Mouse (Mus musculus) cerebellum, adult 11 months (tissue): Measurements from ENCODE around the gene Celsr2.
A peak's percentile ranks its signal among the peaks of the same experiment; 100 is the strongest.

Experiments used
- DNase-seq: peaks from one replicate; pipeline ENCODE4 v3.0.0; 2022

Celsr2 gene

DNA sequence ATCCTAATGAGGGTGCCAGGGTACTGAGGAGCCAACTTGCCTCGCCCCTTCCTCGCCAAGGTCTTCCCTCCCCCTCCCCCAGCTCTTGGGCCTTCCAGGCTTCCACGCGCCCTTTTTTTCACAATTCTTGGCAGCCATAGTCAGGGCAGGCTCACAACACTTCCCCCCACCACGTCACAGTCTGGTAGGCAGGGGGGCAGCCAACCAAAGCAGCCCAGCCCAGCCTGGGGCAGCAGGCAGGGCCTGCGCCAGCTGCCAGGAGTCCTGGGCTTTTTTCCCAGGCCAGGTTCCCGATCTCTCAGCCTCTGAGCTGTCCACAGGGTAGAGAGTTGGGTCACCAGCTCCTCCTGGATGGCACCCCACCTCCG lies 3.6 kb downstream of the Celsr2 start:
- DNase-seq: peak; percentile 70

DNA sequence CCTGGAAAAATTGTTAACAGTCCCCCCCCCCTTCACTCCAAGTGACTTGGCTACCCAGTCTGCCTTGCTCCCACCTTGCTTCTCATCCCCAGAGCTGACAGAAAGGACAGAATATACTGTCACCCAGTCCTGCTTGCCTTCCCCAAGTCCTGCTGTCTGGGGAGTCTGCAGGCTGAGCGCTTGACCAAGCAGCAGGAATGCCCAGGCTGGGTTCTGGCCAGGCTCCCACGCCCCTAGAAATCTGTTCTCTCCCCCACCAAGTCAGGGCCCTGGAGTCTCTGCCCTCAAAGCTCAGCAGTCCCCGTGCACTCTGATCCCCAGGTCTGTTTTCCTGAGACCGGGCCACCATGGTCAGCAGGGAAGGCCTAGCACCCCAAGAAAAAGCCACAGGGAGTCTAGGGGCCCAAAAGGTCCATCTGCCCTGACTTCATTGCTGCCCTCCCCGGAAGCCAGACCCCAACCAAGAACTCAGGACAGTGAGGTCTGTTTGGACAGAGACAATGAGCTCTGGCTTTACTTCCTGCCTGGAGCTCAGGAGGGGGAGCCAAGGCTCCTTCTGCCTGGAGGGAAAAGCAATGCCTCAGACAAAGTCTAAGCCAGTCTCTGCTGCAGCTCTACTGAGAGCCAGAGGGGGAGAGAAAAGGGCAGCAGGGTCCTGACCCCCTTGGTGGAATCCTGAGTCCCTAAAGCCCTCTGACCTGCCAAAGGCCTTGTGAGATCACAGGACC lies 4.2 kb downstream of the Celsr2 start:
- DNase-seq: no peak

DNA sequence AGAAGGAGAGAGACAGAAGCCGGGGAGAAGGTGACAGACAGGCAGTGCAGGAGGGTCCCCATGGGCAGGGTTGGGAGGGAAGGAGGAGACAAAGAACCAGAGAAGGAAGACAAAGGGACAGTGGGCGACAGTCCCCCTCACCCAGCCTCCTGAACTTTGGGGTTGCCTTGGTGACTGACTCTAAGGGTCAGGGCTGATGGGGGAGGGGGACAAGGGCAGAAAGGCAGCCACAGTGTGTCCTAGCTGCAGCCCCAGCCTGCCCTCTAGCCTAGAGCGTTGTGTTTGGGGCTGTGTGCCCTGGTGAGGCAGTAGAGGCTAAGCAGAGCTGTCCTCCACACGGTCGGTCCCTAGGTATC lies 5.0 kb downstream of the Celsr2 start:
- no peak for DNase-seq

DNA sequence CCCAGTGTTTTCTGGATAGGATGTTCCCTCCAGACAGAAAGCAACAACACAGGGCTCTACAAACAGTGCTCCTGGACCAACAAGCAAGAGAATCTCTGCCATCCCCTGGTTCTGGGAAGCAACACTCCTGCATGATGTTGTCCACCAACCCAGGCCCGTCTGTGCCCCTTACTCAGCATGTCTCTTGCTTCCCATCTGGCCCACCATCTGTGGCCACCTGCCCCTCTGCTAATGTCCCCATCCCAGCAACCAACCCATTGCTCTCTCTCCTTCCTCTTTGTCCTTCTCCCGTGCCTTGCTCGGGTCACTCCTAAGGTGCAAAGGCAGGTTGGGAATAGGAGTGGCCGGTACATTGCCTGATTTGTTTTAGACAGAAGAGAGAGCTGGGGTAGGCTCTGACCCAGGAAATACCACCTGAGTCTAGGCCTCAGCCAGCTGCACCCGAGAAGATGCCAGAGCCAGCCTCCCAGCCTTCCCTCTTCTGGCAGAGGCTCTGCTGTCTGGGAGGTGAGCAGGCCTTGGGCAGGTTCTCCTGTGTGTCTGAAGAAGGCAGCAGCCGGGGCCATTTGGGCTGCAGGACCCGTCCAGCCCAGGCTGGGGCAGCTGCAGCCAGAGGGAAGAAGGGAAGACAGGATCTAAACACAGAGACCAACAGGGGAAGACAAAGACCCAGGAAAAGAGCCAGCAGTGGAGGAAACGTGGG lies 5.5 kb downstream of the Celsr2 start:
- peak; percentile 38 for DNase-seq

- no peak for DNase-seq
Observed at GRCm38 (mm10) chr3:108408517-108409008, 6.8 kb downstream of the Celsr2 start.

DNA sequence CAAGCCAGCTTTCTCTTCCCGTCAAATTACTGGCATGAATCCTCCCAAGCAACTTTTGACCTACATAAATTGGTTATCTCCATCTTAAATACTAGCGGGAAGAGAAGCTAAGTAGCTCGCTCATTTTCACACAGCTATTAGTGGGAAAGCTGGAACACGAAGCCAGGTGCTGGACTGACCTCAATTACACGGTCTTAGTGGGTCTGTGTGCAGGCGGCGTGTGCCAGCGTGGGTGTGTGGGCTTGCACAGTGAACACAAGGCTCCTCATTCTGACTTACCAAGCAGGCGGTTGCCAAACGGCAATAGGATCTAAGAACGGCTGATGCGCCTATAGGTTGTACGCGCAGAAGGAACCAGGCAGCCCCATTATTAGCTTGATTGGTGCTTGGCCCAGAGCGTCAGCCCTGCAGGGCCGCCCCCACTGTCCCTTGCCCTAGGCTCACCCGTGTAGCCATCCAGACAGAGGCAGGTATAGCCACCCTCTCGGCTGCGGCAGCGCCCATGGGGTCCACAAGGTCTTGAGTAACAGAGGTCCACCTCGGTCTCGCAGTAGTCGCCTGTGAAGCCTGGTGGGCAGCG lies 9.0 kb downstream of the Celsr2 start:
- DNase-seq: no peak

- no peak for DNase-seq
Observed at GRCm38 (mm10) chr3:108405536-108406305, 9.6 kb downstream of the Celsr2 start.

DNA sequence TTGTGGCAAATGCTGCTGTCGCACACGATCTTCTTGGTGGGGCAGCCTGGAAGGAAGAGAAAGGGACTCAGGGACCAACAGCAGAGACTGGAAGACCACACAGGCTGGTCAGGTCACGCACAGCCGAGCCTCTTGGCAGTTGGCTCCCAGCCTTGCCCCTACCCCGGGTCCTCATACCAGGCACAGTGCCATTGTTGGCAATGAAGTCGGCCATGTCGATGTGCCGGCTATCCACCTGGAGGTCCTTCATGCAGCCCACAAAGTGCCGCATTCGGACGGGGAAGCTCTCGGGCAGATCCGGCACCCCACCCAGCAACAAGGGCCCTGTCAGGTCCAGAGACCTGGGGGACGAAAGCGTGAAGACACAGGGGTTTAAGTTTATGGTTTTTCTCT lies 12.8 kb downstream of the Celsr2 start:
- DNase-seq: peak; percentile 35

DNA sequence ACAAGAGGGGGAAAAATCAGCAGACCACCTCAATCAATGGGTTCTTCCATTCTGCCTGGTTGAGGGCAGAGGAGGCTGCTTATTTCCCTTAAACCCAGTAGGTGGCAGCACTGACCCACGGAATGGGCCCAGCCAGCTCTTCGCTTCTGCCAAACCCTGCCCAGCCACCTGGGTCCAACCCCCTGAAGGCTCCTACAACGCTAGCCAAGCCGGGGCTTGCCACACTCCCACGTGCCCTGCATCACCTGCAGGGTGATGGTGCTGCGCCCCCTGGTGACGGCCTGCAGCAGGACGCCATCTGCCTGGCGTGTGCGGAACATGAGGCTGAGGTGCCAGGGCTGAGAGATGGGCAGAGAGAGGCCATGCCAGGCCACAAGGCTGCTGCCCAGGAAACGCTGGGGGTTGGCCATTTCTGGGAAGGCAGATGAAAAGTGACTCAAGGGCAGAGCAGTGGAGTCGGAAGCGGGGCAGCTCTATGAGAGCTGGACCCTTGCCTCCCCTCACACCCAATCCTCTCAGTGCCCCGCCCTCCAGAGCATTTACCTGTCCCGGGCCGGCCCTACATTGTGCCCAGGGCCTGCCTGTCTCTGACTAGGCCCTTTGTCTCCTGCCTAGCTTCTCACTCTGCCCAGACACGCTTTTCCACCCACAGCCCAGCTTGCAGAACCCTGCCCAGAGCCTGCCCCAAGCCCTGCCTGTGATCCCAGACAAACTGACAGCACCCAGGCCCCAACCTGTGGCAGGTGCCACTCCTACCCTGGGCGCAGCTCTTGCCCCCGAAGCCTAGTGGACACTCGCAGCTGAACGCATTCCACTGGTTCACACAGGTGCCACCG lies 13.4 kb downstream of the Celsr2 start:
- DNase-seq: peak; percentile 96

GRCm38 (mm10) chr3:108400442-108400841 lies 14.9 kb downstream of the Celsr2 start:
- DNase-seq: no peak

DNA sequence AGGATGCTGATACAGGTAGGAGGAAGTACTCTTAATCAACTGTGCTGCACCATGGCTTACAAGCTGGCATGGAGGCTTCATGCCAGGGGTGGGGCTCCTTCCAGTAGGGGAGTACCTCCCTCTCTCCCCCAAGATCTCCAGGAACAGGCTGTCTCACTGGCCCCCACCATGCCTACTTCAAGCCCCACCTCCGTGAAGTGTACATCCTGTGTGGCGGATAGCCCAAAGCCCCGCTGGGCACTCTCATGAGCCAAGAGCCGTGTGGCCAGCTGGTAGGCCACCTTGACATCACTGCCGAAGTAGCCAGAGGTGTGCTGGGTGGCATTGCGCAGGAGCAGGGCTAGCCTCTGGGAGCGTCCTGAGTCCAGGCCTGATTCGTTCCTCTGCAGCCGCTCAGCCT lies 17.1 kb downstream of the Celsr2 start:
- DNase-seq: no peak

DNA sequence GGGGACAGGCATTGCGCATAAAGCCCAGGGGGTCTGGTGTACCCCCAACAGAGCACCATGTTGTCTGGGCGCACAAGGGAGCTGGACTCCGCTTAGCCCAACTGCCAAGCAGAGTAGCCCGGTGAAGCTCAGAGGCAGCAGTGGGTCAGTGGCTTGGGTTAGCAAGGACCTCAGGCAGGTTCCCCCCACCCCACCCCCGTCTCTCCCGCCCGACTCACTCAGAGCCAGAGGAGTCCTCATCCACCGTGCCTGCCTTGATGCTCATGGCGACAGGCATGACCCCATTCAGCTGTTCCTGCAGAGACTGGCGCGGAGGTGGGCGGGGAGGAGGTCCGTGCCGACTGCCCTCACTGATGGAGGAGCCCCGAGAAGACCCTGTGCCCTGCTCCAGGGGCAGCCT lies 22.6 kb downstream of the Celsr2 start:
- no peak for DNase-seq

GRCm38 (mm10) chr3:108392299-108392698 lies 23.1 kb downstream of the Celsr2 start:
- no peak for DNase-seq

GRCm38 (mm10) chr3:108389111-108389545 lies 26.2 kb downstream of the Celsr2 start:
- peak; percentile 93 for DNase-seq

GRCm38 (mm10) chr3:108386186-108386585 lies 29.2 kb downstream of the Celsr2 start:
- DNase-seq: no peak

DNA sequence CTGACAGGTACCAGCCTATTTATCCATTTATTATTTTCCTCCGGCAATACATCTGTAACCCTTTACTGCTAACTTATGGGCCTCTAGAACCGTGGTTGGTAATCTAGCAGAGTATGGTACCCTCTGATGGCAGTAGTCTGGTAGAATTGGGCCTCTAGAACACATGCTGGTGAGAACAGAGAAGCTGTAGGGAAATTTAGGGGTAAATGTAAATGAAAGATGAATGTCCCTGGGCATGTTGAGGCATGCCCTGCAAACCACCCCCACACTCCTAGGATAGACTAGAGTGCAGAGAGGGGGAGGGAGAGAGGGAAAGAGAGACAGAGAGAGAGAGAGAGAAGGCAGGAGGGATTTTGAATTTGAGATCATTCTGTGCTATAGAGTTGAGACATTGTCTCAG lies 30.9 kb downstream of the Celsr2 start:
- no peak for DNase-seq

- DNase-seq: peak; percentile 67
Observed at GRCm38 (mm10) chr3:108383485-108384354, 31.6 kb downstream of the Celsr2 start, which contains the start of gene Psrc1. Psrc1 (plus strand) TSS chr3:108383839.

DNA sequence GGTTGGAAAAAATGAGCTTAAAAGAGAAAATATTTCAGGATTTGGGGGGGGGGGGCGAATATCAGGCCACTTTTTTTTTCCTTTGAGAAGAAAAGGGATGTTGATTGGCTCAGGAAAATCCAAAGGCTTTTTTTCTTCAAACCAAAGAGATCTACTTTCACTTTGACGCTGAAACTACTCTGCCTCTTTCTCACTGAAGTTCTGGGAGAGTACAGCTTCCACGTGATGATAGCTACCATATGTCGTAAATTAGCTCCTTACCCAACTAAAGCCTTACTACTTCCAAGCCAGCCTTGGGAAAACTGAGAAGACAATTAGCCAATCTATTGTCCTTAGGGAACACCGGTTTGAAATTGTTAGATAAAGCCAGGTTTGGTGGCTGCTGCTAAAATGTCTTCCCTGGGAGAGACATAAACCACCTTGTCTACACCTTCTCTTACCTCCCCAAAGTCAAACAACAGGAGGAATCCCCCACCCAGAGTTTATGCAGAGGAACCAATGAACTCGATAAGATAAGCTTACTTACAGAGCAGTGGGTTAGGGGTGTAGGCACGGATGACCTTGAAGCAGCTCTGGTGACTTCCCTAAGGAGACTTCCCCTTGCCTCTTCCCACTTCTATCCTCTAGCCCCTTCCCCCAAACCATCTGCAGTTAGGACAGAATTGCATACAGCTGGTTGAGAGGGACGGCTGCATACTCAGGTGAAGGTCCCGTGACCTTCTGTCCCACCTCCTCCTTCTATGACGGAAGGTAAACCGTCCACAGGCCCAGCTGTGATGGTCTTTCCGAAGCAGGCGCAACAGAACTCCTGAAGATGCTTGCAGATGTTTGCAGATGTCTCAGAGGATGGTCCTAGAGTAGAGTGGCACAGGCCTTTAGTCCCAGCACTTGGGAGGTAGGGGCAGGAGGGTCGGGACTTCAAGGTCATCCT lies 33.1 kb downstream of the Celsr2 start:
- no peak for DNase-seq

DNA sequence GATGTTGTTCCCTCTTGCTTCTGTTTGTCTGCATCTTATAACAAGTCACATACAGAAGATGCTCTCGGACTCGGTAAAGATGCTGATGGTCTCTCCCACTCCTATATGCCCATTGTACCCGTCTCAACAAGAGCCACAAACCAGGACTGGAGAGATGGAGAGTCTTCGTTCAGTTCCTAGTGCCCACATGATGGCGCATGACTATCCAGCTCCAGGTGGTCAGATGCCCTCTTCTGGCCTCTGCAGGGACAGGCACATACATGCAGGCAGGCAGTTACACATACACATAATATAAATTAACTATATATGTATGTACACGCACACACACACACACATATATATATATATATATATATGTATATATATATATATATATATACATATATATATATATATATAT lies 34.7 kb downstream of the Celsr2 start:
- no peak for DNase-seq
